Comparison of ENCODE assay signal across 16 mouse cellular contexts in the genomic region with DNA sequence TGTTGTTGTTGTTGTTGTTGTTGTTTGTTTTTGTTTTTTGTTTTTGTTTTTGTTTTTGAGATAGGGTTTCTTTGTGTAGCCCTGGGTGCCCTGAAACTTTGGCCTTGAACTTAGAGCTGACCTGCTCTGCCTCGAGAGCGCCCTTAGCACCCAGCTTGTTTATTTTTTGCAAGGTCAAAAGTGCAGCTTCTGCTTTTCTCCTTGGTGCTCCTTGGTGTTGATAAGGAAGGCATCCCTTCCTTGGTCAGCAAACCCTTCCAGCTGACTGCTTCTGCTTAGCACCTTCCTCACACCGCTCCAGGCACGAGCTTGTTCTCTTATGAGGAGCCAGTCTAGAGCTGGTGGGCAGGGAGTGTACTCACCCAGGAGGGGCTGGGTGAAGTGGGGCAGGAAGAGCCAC. TPM values are rescaled to one million over a fixed set of nuclear protein-coding genes. Genes with fewer than 3 reads are reported as not detected.
DNase-seq lines count a peak whose midpoint lies in the region; ATAC-seq and TF ChIP-seq lines count a peak whose summit lies in the region.
"Had no signal": no experiment of that assay in that cellular context is flagged by ENCODE, and none has a peak within 500 bp of the region (broad histone marks: within the 10 kb centered on the region; RNA-seq: fewer than 3 reads in every experiment).

No protein-coding gene starts in this region.

- H3K4me3 ChIP-seq in heart, adult 2 months: no peak overlapping the region
- no peak overlapping the region for H3K4me3 ChIP-seq in liver, embryonic 16.5 days (ENCODE audit: low read depth, low read length)
- H3K4me3 ChIP-seq: limb, embryonic 10.5 days had no signal

- no peaks in the 10 kb centered on the region for H3K36me3 ChIP-seq in heart, adult 2 months (ENCODE audit: control insufficient read depth, insufficient read depth, low read length)
- no peaks in the 10 kb centered on the region for H3K36me3 ChIP-seq in liver, embryonic 16.5 days (ENCODE audit: control insufficient read depth, insufficient read depth)

- H3K79me2 ChIP-seq in heart, adult 2 months (replicated peaks; ENCODE audit: control insufficient read depth, insufficient read depth, low read length): no peaks in the 10 kb centered on the region

- no peaks in the 10 kb centered on the region for H3K9me3 ChIP-seq in liver, embryonic 16.5 days (replicated peaks; ENCODE audit: control insufficient read depth, low read length)
- H3K9me3 ChIP-seq: limb, embryonic 10.5 days had no signal

- peaks cover 39% of the 10 kb centered on the region for H3K4me1 ChIP-seq in heart, adult 2 months (ENCODE audit: control insufficient read depth, insufficient read depth, low read length)
- peaks cover 25% of the 10 kb centered on the region for H3K4me1 ChIP-seq in liver, embryonic 16.5 days (ENCODE audit: control insufficient read depth, low read depth, low read length)

- no peak for ATAC-seq in liver, embryonic 16.5 days (ENCODE audit: low read depth)
- ATAC-seq in megakaryocyte progenitor cell, adult 5-6 weeks (replicated peaks; ENCODE audit: poor library complexity): peak; percentile 35
- ATAC-seq: hindbrain, embryonic 16.5 days had no signal

- 65% methylated on average over 4 of the region's 4 CpGs for WGBS in heart, adult 2 months
- WGBS in liver, embryonic 16.5 days (ENCODE audit: insufficient replicate concordance): 9% methylated on average over 4 of the region's 4 CpGs

- no peak overlapping the region for H3K9ac ChIP-seq in heart, adult 2 months (ENCODE audit: low read depth, low read length)
- H3K9ac ChIP-seq in liver, embryonic 16.5 days (ENCODE audit: low read depth, low read length): no peak overlapping the region

- no peaks in the 10 kb centered on the region for H3K27me3 ChIP-seq in heart, adult 2 months (ENCODE audit: control insufficient read depth, insufficient read depth, low read length)
- no peaks in the 10 kb centered on the region for H3K27me3 ChIP-seq in liver, embryonic 16.5 days (ENCODE audit: control insufficient read depth, insufficient read depth, low read depth, low read length)

- TF ChIP-seq POLR2A in heart, adult 2 months (IDR thresholded peaks at IDR 0.05; ENCODE audit: insufficient read depth, low read depth, low read length): no peak

- no peak for DNase-seq in heart, adult 2 months
- DNase-seq in heart, adult 9 months (ENCODE audit: low spot score in 2 of 2): no peak
- DNase-seq in liver: no peak
- DNase-seq in A20 (ENCODE audit: low read depth, low spot score): peak; percentile 61
- DNase-seq in cerebellum, adult 18-20 months: no peak
- no peak for DNase-seq in left cerebral cortex, postnatal 25 days (ENCODE audit: low spot score in 2 of 2)
- DNase-seq: adrenal gland, postnatal 25 days; heart, postnatal 14 days; kidney, postnatal 14 days; layer of hippocampus, postnatal 36 days; right cerebral cortex, postnatal 25 days; thymus, postnatal 25 days had no signal

- H3K4me2 ChIP-seq in liver, embryonic 16.5 days (ENCODE audit: low read depth, low read length): no peak overlapping the region

- no peak for TF ChIP-seq EP300 in heart, adult 2 months (IDR thresholded peaks at IDR 0.05; ENCODE audit: insufficient read depth, low read depth, low read length)

- intact Hi-C loops in heart, adult 2 months (cut with DNase I): loop anchor here (2.0 kb wide), 1 partner anchor 23 kb away; no protein-coding TSS in a partner anchor
- intact Hi-C loops in left cerebral cortex, postnatal 25 days (cut with DNase I): no loop called here

- peak overlapping the region; percentile 40 for H3K27ac ChIP-seq in heart, adult 2 months
- H3K27ac ChIP-seq in liver, embryonic 16.5 days (ENCODE audit: low read length): peak overlapping the region; percentile 0; the same call in 1 of the 2 replicates

- no peak for TF ChIP-seq CTCF in heart, adult 2 months (IDR thresholded peaks at IDR 0.05)

RNA-seq across cellular contexts. Expression of a gene that starts 11.7 kb away (rescaled TPM):
- 10 to 100 TPM in 1 of 2 experiments, 1 to 10 TPM in 1; 5.8 to 10.3 TPM for total RNA-seq in heart, adult 2 months (2021)
- 10.5 and 10.9 TPM in 2 replicates for polyA plus RNA-seq in heart, adult 2 months (2012; rRNA removed)
- 8.1 and 10.1 TPM in 2 replicates for polyA plus RNA-seq in liver, embryonic 16.5 days (2015; fragmentation: Nextera tagmentation; extraction: Ambion mirVana)
- total RNA-seq in megakaryocyte progenitor cell, adult 5-6 weeks (2015): 4.4 and 4.8 TPM in 2 replicates
- total RNA-seq in megakaryocyte progenitor cell, adult 5-6 weeks (2017): 5.5 and 6.8 TPM in 2 replicates
- 100 to 1,000 TPM; 259 to 273 TPM for total RNA-seq in left cerebral cortex, postnatal 25 days (2021)

RNA-seq across cellular contexts. Expression of a gene that starts 41.0 kb away (rescaled TPM):
- total RNA-seq in heart, adult 2 months (2021): 10 to 100 TPM; 25.9 to 30.1 TPM
- 26.8 and 28.9 TPM in 2 replicates for polyA plus RNA-seq in heart, adult 2 months (2012; rRNA removed)
- 23.5 and 25.4 TPM in 2 replicates for polyA plus RNA-seq in liver, embryonic 16.5 days (2015; fragmentation: Nextera tagmentation; extraction: Ambion mirVana)
- total RNA-seq in megakaryocyte progenitor cell, adult 5-6 weeks (2015): 15.9 and 16.2 TPM in 2 replicates
- 33.4 and 34.8 TPM in 2 replicates for total RNA-seq in megakaryocyte progenitor cell, adult 5-6 weeks (2017)
- total RNA-seq in left cerebral cortex, postnatal 25 days (2021): 10 to 100 TPM; 44.8 to 47.8 TPM

Comparison
In these comparisons a context has a peak if more than half of its experiments do, and no peak if none do; other contexts are left out.
1. RNA of a gene that starts 11.7 kb away (total RNA-seq): 259 to 273 TPM in left cerebral cortex, postnatal 25 days; 5.8 to 10.3 TPM in heart, adult 2 months and 4.4 to 6.8 TPM in megakaryocyte progenitor cell, adult 5-6 weeks; every median in the first group is over 10 times any median in the second.